Mouse (Mus musculus) thymus, adult 18-20 months (tissue): ENCODE measurements around the gene Ptprm.

Source experiments
- DNase-seq, 2 experiments: peaks; one replicate each; pipeline ENCODE4 v3.0.0; 2022; ENCODE audit warnings: mixed read lengths in 2 of 2

The Ptprm gene

GRCm38 (mm10) chr17:67209676-67210344 lies 144.4 kb downstream of the Ptprm start:
- no peak for DNase-seq

GRCm38 (mm10) chr17:67208600-67208999 lies 145.7 kb downstream of the Ptprm start:
- no peak for DNase-seq

GRCm38 (mm10) chr17:67206984-67207383 lies 147.3 kb downstream of the Ptprm start:
- DNase-seq: no peak

GRCm38 (mm10) chr17:67201151-67201550 lies 153.1 kb downstream of the Ptprm start:
- DNase-seq: no peak

- no peak for DNase-seq
These were observed 160.5 kb downstream of the Ptprm start for GRCm38 (mm10) chr17:67193728-67194127.

- DNase-seq: no peak
These were observed 165.7 kb downstream of the Ptprm start for GRCm38 (mm10) chr17:67188514-67188913.

GRCm38 (mm10) chr17:67186879-67187278 lies 167.4 kb downstream of the Ptprm start:
- no peak for DNase-seq

- DNase-seq: no peak
These were observed 168.3 kb downstream of the Ptprm start for GRCm38 (mm10) chr17:67185942-67186341.

GRCm38 (mm10) chr17:67179446-67179845 lies 174.8 kb downstream of the Ptprm start:
- no peak for DNase-seq

GRCm38 (mm10) chr17:67178686-67179265 lies 175.5 kb downstream of the Ptprm start:
- no peak for DNase-seq

- no peak for DNase-seq
These were observed 178.4 kb downstream of the Ptprm start for GRCm38 (mm10) chr17:67175836-67176235.

GRCm38 (mm10) chr17:67171353-67171752 lies 182.9 kb downstream of the Ptprm start:
- DNase-seq: no peak

GRCm38 (mm10) chr17:67170696-67171095 lies 183.6 kb downstream of the Ptprm start:
- DNase-seq: no peak

- DNase-seq: no peak
These were observed 188.4 kb downstream of the Ptprm start for GRCm38 (mm10) chr17:67165876-67166275.

- no peak for DNase-seq
These were observed 194.6 kb downstream of the Ptprm start for GRCm38 (mm10) chr17:67159611-67160010.

GRCm38 (mm10) chr17:67157089-67157752 lies 197.0 kb downstream of the Ptprm start:
- DNase-seq: no peak

- no peak for DNase-seq
These were observed 202.0 kb downstream of the Ptprm start for GRCm38 (mm10) chr17:67152218-67152617.

- DNase-seq: no peak
These were observed 203.8 kb downstream of the Ptprm start for GRCm38 (mm10) chr17:67150441-67150840.

- DNase-seq: no peak
These were observed 212.0 kb downstream of the Ptprm start for GRCm38 (mm10) chr17:67142183-67142756.

- no peak for DNase-seq
These were observed 213.8 kb downstream of the Ptprm start for GRCm38 (mm10) chr17:67140502-67140901.

GRCm38 (mm10) chr17:67138981-67139380 lies 215.3 kb downstream of the Ptprm start:
- no peak for DNase-seq

GRCm38 (mm10) chr17:67136876-67137275 lies 217.4 kb downstream of the Ptprm start:
- DNase-seq: no peak

GRCm38 (mm10) chr17:67136421-67136820 lies 217.8 kb downstream of the Ptprm start:
- no peak for DNase-seq

- DNase-seq: no peak
These were observed 220.0 kb downstream of the Ptprm start for GRCm38 (mm10) chr17:67134235-67134634.
